Mouse (Mus musculus) limb, embryonic 10.5 days (tissue): ENCODE results near the gene Gm10643. TPM values are rescaled to one million over a fixed set of nuclear protein-coding genes. Genes with fewer than 3 reads are reported as not detected.

Experiments used
- DNase-seq: peaks from one replicate; pipeline ENCODE4 v3.0.0-alpha.2; 2017; ENCODE audit warnings: low spot score
- H3K27ac ChIP-seq: fragments of 300-500 bp; sonication (generic); 2 replicates; pipeline ENCODE4 v1.5.1; 2016; ENCODE audit warnings: mild to moderate bottlenecking
- H3K27me3 ChIP-seq: fragments of 300-500 bp; sonication (generic); 2 replicates; pipeline ENCODE4 v1.6.1; 2016; ENCODE audit warnings: low read depth, mild to moderate bottlenecking; ENCODE audit not compliant: poor library complexity, severe bottlenecking
- H3K36me3 ChIP-seq: fragments of 300-500 bp; sonication (generic); 2 replicates; pipeline ENCODE4 v1.6.1; 2016; ENCODE audit warnings: mild to moderate bottlenecking, moderate library complexity
- H3K4me1 ChIP-seq: fragments of 300-500 bp; sonication (generic); 2 replicates; pipeline ENCODE4 v1.6.1; 2016
- H3K4me3 ChIP-seq: fragments of 300-500 bp; sonication (generic); 2 replicates; pipeline ENCODE4 v1.5.1; 2016; ENCODE audit warnings: mild to moderate bottlenecking, moderate library complexity
- H3K9me3 ChIP-seq: fragments of 300-500 bp; sonication (generic); replicated peaks from 2 replicates; pipeline ENCODE4 v1.6.1; 2016; ENCODE audit warnings: mild to moderate bottlenecking
- WGBS: fragments of 180-500 bp; shearing (Covaris S2); methylation state at CpG from one replicate; pipeline ENCODE4 v1.1.7; 2016; 5-methylcytosine and 5-hydroxymethylcytosine counted together
- polyA plus RNA-seq: library from polyadenylated mRNA; unstranded; fragments of >200 nt; fragmentation: Nextera tagmentation; extraction: Ambion mirVana; gene quantifications from 2 replicates; pipeline ENCODE4 v1.2.1, GENCODE M21; 2016

The Gm10643 gene
- polyA plus RNA-seq, 1 experiment from 2014 or later = 1.0 TPM

DNA sequence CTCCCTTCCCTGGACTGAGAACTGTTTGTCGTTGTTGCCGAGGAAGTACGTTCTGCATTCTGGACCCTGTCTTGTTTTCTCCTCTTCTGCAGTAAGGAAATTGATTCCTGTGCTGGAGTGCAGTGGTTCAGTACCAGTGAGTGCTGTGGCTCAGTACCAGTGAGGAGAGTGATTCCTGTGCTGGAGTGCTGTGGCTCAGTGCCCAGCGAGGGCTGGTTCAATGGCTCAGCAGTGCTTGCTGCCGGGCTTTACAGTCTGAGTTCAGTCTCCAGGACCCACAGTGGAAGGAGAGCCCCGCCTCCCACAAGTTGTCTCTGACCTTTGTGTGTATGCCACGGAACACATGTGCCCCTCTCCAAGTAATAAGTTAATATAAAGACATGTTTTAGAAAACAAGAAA is 22.2 kb upstream of the Gm10643 start:
- no peaks in the 10 kb centered on the region for H3K9me3 ChIP-seq
- peaks cover 16% of the 10 kb centered on the region for H3K4me1 ChIP-seq
- no peaks in the 10 kb centered on the region for H3K27me3 ChIP-seq
- whole genome bisulfite sequencing = 90% methylated on average over 7 of the region's 7 CpGs
- peaks cover 100% of the 10 kb centered on the region for H3K36me3 ChIP-seq
- no peak overlapping the region for H3K4me3 ChIP-seq
- no peak for DNase-seq
- no peak overlapping the region for H3K27ac ChIP-seq

DNA sequence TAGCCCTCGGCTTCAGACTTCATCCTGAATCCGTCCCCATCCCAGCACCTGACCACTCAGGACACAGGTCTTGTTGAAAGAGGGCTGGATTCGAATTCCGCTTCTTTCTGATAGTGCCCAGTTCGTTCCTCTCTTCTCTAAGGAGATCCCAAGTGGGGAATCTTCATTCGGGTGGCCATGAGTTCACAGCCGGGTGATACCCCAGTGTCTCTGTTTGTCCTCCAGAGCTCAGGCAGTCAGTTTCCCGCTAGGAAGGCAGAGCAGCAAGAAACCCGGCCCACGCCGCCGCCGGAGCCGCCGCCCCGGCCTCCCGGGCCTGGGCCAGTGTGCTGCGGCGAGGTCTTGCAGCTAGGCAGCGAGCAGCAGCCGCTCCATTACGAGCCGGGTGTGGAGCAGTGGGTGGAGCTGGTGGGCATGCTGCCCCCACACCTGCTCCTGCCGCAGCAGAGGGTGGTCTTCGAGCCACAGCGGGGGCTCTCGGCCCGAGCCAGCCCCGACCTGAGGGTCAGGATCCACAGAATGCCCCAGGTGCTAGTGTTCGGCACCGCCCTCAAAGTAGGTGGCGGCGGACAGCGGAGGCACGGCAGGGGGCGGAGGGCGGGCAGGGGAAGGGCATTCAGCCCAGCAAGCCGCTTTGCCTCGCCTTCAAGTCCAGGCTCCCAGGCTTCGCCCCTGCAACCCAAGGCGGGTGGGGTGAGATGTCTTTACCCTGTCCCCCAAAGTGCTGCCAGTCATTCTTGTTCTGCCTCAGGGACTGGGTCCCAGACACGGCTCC is 19.6 kb upstream of the Gm10643 start:
- Histone ChIP-seq H3K4me3 (0 out of 2 replicates have a peak overlapping the region, but pooled peaks have one; percentile 15), H3K4me1 (peaks cover 16% of the 10 kb centered on the region), H3K27ac (0 out of 2 replicates have a peak overlapping the region, but pooled peaks have one; percentile 15), H3K36me3 (peaks cover 98% of the 10 kb centered on the region), H3K9me3 (no peaks in the 10 kb centered on the region), H3K27me3 (no peaks in the 10 kb centered on the region)
- no peak for DNase-seq
- WGBS = 34% methylated on average over 42 of the region's 42 CpGs

DNA sequence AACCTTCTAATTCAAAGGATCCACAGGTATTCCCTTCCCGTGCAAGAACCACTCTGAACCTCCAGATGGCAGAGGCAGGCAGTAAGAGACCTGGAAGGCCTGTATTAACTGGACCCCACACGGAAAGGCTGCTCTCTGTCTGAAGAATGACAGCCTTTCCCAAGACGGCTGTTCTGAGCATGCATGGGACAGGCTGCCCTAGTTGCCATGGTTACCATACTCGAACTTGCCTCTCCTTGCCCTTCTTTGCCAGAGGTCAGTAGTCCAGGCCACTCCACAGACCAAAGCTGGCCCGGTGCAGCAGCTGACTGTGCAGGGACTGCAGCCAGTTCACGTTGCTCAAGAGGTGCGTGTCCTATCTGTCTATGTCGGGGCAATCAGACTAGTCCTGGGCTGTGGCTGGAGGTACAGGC is 18.9 kb upstream of the Gm10643 start:
- Histone ChIP-seq H3K27me3 (no peaks in the 10 kb centered on the region), H3K36me3 (peaks cover 95% of the 10 kb centered on the region), H3K4me3 (no peak overlapping the region), H3K27ac (no peak overlapping the region), H3K9me3 (no peaks in the 10 kb centered on the region), H3K4me1 (peaks cover 16% of the 10 kb centered on the region)
- DNase-seq = no peak
- 22% methylated on average over 8 of the region's 8 CpGs for WGBS

- Histone ChIP-seq H3K9me3 (no peaks in the 10 kb centered on the region), H3K4me3 (no peak overlapping the region), H3K36me3 (peaks cover 94% of the 10 kb centered on the region), H3K27ac (no peak overlapping the region), H3K27me3 (no peaks in the 10 kb centered on the region), H3K4me1 (peaks cover 28% of the 10 kb centered on the region)
- DNase-seq = no peak
- WGBS = 88% methylated on average over 5 of the region's 5 CpGs
Measured at GRCm38 (mm10) chr8:84079206-84079605, 14.3 kb upstream of the Gm10643 start.

DNA sequence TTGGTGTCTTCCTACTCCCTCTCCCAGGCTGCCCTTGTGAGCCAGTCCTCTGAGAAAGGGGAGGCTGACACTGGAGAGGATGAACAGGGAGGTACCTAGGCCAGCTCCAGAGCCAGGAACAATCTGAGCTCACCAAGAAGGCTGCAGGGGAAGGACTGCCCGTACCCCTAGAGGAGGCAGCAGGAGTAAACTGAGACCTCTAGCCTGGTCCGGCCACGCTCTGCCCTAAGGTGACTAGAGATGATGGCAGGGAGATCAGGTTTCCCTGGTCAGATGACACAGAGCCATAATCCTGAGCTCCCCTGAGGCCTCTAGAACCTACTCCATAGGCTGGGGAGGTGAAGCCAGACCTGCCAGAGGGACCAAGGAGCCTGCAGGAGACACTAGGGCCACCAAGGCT is 11.9 kb upstream of the Gm10643 start:
- H3K27me3 ChIP-seq = no peaks in the 10 kb centered on the region
- WGBS = 42% methylated on average over 3 of the region's 3 CpGs
- 0 out of 2 replicates have a peak overlapping the region, but pooled peaks have one; percentile 11 for H3K27ac ChIP-seq
- H3K9me3 ChIP-seq = no peaks in the 10 kb centered on the region
- H3K36me3 ChIP-seq = peaks cover 75% of the 10 kb centered on the region
- H3K4me3 ChIP-seq = no peak overlapping the region
- peaks cover 38% of the 10 kb centered on the region for H3K4me1 ChIP-seq
- DNase-seq = no peak

DNA sequence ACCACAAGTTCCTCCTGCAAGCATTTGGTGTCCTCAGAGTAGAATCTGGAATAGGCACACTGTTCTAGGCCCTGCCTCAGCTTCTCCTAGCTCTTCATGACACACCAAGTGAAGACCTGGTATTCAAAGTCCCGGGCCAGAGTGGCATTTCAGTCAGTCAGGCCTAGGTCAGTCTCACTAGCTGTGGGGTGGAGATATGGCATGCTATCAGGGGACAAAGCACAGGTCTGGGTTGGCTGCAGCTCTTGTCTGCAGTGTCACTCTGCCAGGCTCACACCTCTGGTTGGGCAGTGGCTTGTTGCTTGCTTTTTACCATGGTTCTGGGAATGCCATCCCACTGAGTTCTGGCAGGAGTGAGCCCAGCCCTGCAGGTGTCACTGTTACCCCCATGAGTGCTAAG is 11.5 kb upstream of the Gm10643 start:
- DNase-seq = no peak
- H3K4me3 ChIP-seq = no peak overlapping the region
- no peak overlapping the region for H3K27ac ChIP-seq
- peaks cover 73% of the 10 kb centered on the region for H3K36me3 ChIP-seq
- 97% methylated on average over 1 of the region's 1 CpGs for WGBS
- H3K4me1 ChIP-seq = peaks cover 39% of the 10 kb centered on the region
- no peaks in the 10 kb centered on the region for H3K9me3 ChIP-seq
- no peaks in the 10 kb centered on the region for H3K27me3 ChIP-seq

- H3K4me1 ChIP-seq = peaks cover 58% of the 10 kb centered on the region
- peaks cover 46% of the 10 kb centered on the region for H3K36me3 ChIP-seq
- H3K27ac ChIP-seq = no peak overlapping the region
- 69% methylated on average over 10 of the region's 10 CpGs for WGBS
- H3K27me3 ChIP-seq = no peaks in the 10 kb centered on the region
- DNase-seq = no peak
- no peak overlapping the region for H3K4me3 ChIP-seq
- H3K9me3 ChIP-seq = no peaks in the 10 kb centered on the region
Measured at GRCm38 (mm10) chr8:84073230-84073976, 8.5 kb upstream of the Gm10643 start.

DNA sequence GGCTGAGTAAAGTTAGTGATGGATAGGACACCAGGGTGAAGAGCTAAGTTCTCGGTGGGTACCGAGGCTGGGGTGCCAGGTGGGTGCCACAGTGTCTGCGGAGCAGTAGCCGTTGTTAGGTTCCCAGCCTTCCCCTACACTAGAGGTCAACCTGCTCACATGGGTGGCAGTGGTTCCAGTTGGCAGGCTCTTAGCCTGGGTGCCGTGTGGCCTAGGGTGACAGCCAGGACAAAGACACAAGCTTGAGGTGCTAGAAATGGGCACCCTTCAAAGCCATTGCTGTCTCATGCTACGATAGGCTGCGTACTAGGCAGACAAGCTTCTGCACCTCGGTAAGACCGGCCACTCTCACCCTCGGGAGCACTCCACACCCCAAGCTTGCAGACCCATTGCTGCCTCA is 7.4 kb upstream of the Gm10643 start:
- peaks cover 36% of the 10 kb centered on the region for H3K36me3 ChIP-seq
- peaks cover 69% of the 10 kb centered on the region for H3K4me1 ChIP-seq
- H3K4me3 ChIP-seq = no peak overlapping the region
- no peaks in the 10 kb centered on the region for H3K9me3 ChIP-seq
- H3K27me3 ChIP-seq = no peaks in the 10 kb centered on the region
- no peak for DNase-seq
- no peak overlapping the region for H3K27ac ChIP-seq
- WGBS = 92% methylated on average over 10 of the region's 10 CpGs

GRCm38 (mm10) chr8:84071921-84072320 is 7.0 kb upstream of the Gm10643 start:
- no peak for DNase-seq
- Histone ChIP-seq H3K4me3 (no peak overlapping the region), H3K9me3 (no peaks in the 10 kb centered on the region), H3K4me1 (peaks cover 69% of the 10 kb centered on the region), H3K27me3 (no peaks in the 10 kb centered on the region), H3K36me3 (peaks cover 32% of the 10 kb centered on the region), H3K27ac (no peak overlapping the region)
- 70% methylated on average over 3 of the region's 3 CpGs for WGBS

- H3K4me3 ChIP-seq = no peak overlapping the region
- no peak for DNase-seq
- peaks cover 20% of the 10 kb centered on the region for H3K36me3 ChIP-seq
- no peak overlapping the region for H3K27ac ChIP-seq
- H3K9me3 ChIP-seq = no peaks in the 10 kb centered on the region
- peaks cover 59% of the 10 kb centered on the region for H3K4me1 ChIP-seq
- no peaks in the 10 kb centered on the region for H3K27me3 ChIP-seq
- 94% methylated on average over 2 of the region's 2 CpGs for WGBS
Measured at GRCm38 (mm10) chr8:84070667-84071066, 5.7 kb upstream of the Gm10643 start.

DNA sequence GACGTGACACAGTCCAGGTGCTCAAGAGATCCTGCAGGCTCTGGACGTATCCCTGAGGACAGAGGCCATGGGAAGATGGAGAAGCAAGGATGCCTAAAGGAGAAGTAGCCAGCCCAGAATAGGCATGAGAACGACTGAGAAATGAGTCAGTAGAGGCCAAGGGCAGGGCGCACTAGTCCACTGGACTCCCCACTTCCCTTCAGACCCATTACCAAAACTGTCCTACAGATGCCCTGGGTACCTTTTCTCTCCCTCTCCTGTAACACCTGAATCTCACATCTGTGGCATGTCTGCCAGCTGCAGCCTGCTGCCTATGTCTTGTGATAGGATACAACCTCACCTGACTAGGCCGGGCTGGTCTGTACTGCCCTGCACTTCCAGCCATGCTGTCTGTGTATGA is 5.3 kb upstream of the Gm10643 start:
- no peaks in the 10 kb centered on the region for H3K27me3 ChIP-seq
- H3K4me3 ChIP-seq = no peak overlapping the region
- 84% methylated on average over 5 of the region's 5 CpGs for WGBS
- no peak overlapping the region for H3K27ac ChIP-seq
- peaks cover 57% of the 10 kb centered on the region for H3K4me1 ChIP-seq
- no peak for DNase-seq
- H3K9me3 ChIP-seq = no peaks in the 10 kb centered on the region
- H3K36me3 ChIP-seq = peaks cover 16% of the 10 kb centered on the region

DNA sequence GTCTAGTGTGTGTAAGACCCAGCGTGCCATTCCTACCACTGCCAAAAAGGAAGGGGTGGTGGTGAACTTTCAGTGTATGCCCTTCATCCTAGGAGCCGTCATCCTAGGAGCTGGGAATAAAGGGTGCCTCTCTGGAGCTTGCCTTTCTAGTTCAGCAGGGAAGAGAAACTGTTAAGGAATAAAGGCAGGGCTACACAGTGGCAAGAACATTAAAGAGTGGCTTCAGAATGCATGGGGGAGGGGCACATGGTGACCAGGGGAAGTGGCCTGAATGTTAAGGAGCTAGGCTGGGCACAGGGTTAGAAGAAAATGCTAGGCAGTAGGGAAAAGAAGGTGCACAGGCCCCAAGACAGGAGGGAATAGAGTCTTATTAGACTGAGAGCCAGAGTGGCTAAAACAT is 4.8 kb upstream of the Gm10643 start:
- H3K9me3 ChIP-seq = no peaks in the 10 kb centered on the region
- DNase-seq = no peak
- 85% methylated on average over 2 of the region's 2 CpGs for WGBS
- peaks cover 56% of the 10 kb centered on the region for H3K4me1 ChIP-seq
- H3K27ac ChIP-seq = no peak overlapping the region
- no peak overlapping the region for H3K4me3 ChIP-seq
- no peaks in the 10 kb centered on the region for H3K27me3 ChIP-seq
- H3K36me3 ChIP-seq = peaks cover 11% of the 10 kb centered on the region

DNA sequence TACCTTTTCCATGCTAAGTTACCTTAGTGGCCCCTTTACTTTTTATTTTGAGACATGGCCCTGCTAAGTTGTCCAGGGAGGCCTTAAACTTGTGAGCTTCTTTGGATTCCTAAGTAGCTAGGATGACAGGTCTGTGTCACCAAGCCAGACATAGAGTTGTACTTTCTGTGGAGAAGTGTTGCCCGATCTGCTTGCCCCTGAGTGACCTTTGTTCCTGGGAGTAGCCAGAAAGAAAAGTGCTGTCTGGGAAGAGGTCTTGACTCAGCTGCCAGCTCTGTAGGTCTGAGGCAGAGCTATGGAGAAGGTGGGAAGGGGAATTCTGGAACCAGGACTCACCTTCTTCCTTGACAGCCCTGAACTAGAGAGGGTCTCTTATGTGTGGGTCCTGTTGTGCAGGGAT is 4.2 kb upstream of the Gm10643 start:
- Histone ChIP-seq H3K9me3 (no peaks in the 10 kb centered on the region), H3K27ac (no peak overlapping the region), H3K36me3 (peaks cover 5% of the 10 kb centered on the region), H3K4me3 (no peak overlapping the region), H3K27me3 (no peaks in the 10 kb centered on the region), H3K4me1 (peaks cover 56% of the 10 kb centered on the region)
- no peak for DNase-seq
- WGBS = 58% methylated on average over 1 of the region's 1 CpGs
